Mouse (Mus musculus) megakaryocyte progenitor cell, adult 5-6 weeks (primary cell): ENCODE data around the gene 9230102O04Rik. TPM values are rescaled to one million over a fixed set of nuclear protein-coding genes. Genes with fewer than 3 reads are reported as not detected.

Source experiments
- ATAC-seq: replicated peaks from 2 replicates; pipeline ENCODE4 v1.8.0; 2016; ENCODE audit warnings: mild to moderate bottlenecking, moderate TSS enrichment, inconsistent platforms; ENCODE audit not compliant: poor library complexity
- total RNA-seq, 2 experiments: library from RNA; stranded (forward) in 1 of 2; stranded (reverse) in 1 of 2; fragments of 157-497, 149-512 nt in 1 of 2; fragments of 200-1000 nt in 1 of 2; gene quantifications; 2 replicates each; pipeline versions ENCODE4 v1.2.3 to v1.2.4; 2015 to 2017

The 9230102O04Rik gene
- total RNA-seq, 2 experiments from 2014 or later: not detected

GRCm38 (mm10) chr2:9886031-9886430 is 3.3 kb downstream of the 9230102O04Rik start:
- no peak for ATAC-seq

GRCm38 (mm10) chr2:9885217-9885770 is 4.0 kb downstream of the 9230102O04Rik start:
- ATAC-seq: no peak

- no peak for ATAC-seq
These were observed 4.7 kb downstream of the 9230102O04Rik start for GRCm38 (mm10) chr2:9884533-9885216.

- no peak for ATAC-seq
These were observed 5.4 kb downstream of the 9230102O04Rik start for GRCm38 (mm10) chr2:9883803-9884532.

- ATAC-seq: no peak
These were observed 6.2 kb downstream of the 9230102O04Rik start for GRCm38 (mm10) chr2:9882926-9883802.

- ATAC-seq: no peak
These were observed 6.9 kb downstream of the 9230102O04Rik start for GRCm38 (mm10) chr2:9882371-9882925.

GRCm38 (mm10) chr2:9881611-9882023 is 7.7 kb downstream of the 9230102O04Rik start:
- no peak for ATAC-seq

- no peak for ATAC-seq
These were observed 8.2 kb downstream of the 9230102O04Rik start, which contains the start of gene 4930412O13Rik for GRCm38 (mm10) chr2:9881051-9881591. 4930412O13Rik (plus strand) TSS chr2:9881252.

GRCm38 (mm10) chr2:9880271-9880670 is 9.1 kb downstream of the 9230102O04Rik start:
- no peak for ATAC-seq

GRCm38 (mm10) chr2:9879493-9879892 is 9.8 kb downstream of the 9230102O04Rik start:
- ATAC-seq: peak; percentile 85

GRCm38 (mm10) chr2:9879092-9879491 is 10.2 kb downstream of the 9230102O04Rik start:
- peak; percentile 5 for ATAC-seq

GRCm38 (mm10) chr2:9878564-9879081 is 10.7 kb downstream of the 9230102O04Rik start:
- ATAC-seq: peak; percentile 37

GRCm38 (mm10) chr2:9877966-9878563 is 11.3 kb downstream of the 9230102O04Rik start:
- ATAC-seq: peak; percentile 0; the same call in 1 of the 2 replicates

- ATAC-seq: peak; percentile 15
These were observed 12.0 kb downstream of the 9230102O04Rik start for GRCm38 (mm10) chr2:9877326-9877690.

GRCm38 (mm10) chr2:9876621-9877325 is 12.6 kb downstream of the 9230102O04Rik start:
- ATAC-seq: no peak

- no peak for ATAC-seq
These were observed 13.5 kb downstream of the 9230102O04Rik start for GRCm38 (mm10) chr2:9875676-9876357.

- ATAC-seq: no peak
These were observed 14.1 kb downstream of the 9230102O04Rik start for GRCm38 (mm10) chr2:9875220-9875619.

- no peak for ATAC-seq
These were observed 14.7 kb downstream of the 9230102O04Rik start for GRCm38 (mm10) chr2:9874467-9875219.
